ENCODE assay signal across 17 mouse cellular contexts in the genomic region with DNA sequence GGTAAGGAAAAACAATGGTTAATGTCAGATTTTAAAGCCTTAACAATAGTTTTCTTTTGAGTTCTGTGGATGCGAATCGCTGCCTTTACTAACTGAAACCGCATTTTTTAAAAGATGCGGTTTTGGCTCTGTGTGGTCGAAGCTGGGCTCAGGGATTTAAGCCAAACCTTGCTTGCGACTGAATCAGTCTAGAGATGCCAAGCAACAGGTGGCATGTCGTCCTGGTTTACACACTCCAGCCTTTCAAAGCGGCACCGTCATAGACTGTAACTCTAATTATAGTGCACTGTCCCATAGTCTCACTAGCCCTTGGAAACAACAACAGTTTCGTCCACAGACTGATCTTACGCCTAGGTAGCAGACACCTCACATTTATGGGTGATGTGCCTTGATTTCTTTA.
DNase-seq lines count a peak whose midpoint lies in the region; TF ChIP-seq lines count a peak whose summit lies in the region.
"Had no signal": no experiment of that assay in that cellular context is flagged by ENCODE, and none has a peak within 500 bp of the region (broad histone marks: within the 10 kb centered on the region; RNA-seq: fewer than 3 reads in every experiment).

No protein-coding gene starts in this region.

- no peak for TF ChIP-seq POLR2A in myocyte (IDR thresholded peaks at IDR 0.05; ENCODE audit: insufficient read length, low read depth)

- DNase-seq in cerebellum, postnatal 14 days = peak; percentile 20 to 37
- DNase-seq in cerebellum, adult 11-12 months = no peak
- DNase-seq in right cerebral cortex, postnatal 10 days (ENCODE audit: low spot score in 2 of 2) = peak; percentile 37 to 42
- no peak for DNase-seq in right cerebral cortex, adult 18-20 months
- no peak for DNase-seq in frontal cortex, postnatal 14 days (ENCODE audit: low spot score in 2 of 2)
- DNase-seq: adrenal gland, adult 8-10 months; adrenal gland, postnatal 14 days; adrenal gland, postnatal 36 days; cerebellum, adult 2 months; cerebellum, adult 9-10 months had no signal

- H3K4me3 ChIP-seq in myocyte = no peak overlapping the region
- H3K4me3 ChIP-seq: embryonic facial prominence, embryonic 10.5 days; embryonic facial prominence, embryonic 12.5 days; forebrain, embryonic 13.5 days had no signal

- no peaks in the 10 kb centered on the region for H3K27me3 ChIP-seq in myocyte (ENCODE audit: control insufficient read depth, insufficient read depth, insufficient read length)
- H3K27me3 ChIP-seq: CH12.LX; embryonic facial prominence, embryonic 12.5 days; forebrain, embryonic 13.5 days; Patski had no signal

- H3K4me2 ChIP-seq in myocyte (ENCODE audit: low read depth) = peak overlapping the region; percentile 54
- H3K4me2 ChIP-seq: embryonic facial prominence, embryonic 12.5 days; forebrain, embryonic 13.5 days had no signal

- H3ac ChIP-seq in myocyte (ENCODE audit: control insufficient read depth, insufficient read length) = no peak overlapping the region

- no peaks in the 10 kb centered on the region for H3K79me2 ChIP-seq in myocyte (ENCODE audit: control insufficient read depth, insufficient read depth)

- no peaks in the 10 kb centered on the region for H3K36me3 ChIP-seq in myocyte (ENCODE audit: control insufficient read depth, insufficient read depth)
- H3K36me3 ChIP-seq: embryonic facial prominence, embryonic 10.5 days; embryonic facial prominence, embryonic 12.5 days; G1E had no signal

TF ChIP-seq in myocyte, 11 proteins besides CTCF, POLR2A, EP300 and RAD21:
- TF ChIP-seq TCF12 (IDR thresholded peaks at IDR 0.05; ENCODE audit: insufficient read depth, poor library complexity, severe bottlenecking) (peak; percentile 34), CEBPB (IDR thresholded peaks at IDR 0.05; ENCODE audit: insufficient read depth, poor library complexity, severe bottlenecking) (no peak), SRF (IDR thresholded peaks at IDR 0.05; ENCODE audit: control insufficient read depth, insufficient read length, low read depth) (no peak), TCF3 (IDR thresholded peaks at IDR 0.05; ENCODE audit: insufficient read length, low read depth) (no peak), MYOG (IDR thresholded peaks at IDR 0.05; ENCODE audit: control insufficient read depth in 1 of 3, insufficient read depth in 1 of 3, insufficient read length in 2 of 3, low read depth in 2 of 3) (peak in 1 of 3 experiments; percentile 60), E2F4 (IDR thresholded peaks at IDR 0.05; ENCODE audit: insufficient read depth) (no peak), MYOD1 (IDR thresholded peaks at IDR 0.05; ENCODE audit: control insufficient read depth in 1 of 3, insufficient read length in 2 of 3, low read depth in 2 of 3) (peak; percentile 62 to 85 (median 81)), POLR2AphosphoS2 (IDR thresholded peaks at IDR 0.05; ENCODE audit: insufficient read length, low read depth) (no peak), MAX (IDR thresholded peaks at IDR 0.05; ENCODE audit: low read depth) (no peak), REST (IDR thresholded peaks at IDR 0.05; ENCODE audit: insufficient read depth, insufficient read length) (no peak), USF1 (IDR thresholded peaks at IDR 0.05; ENCODE audit: low read depth) (no peak)

Comparison
In these comparisons a context has a peak if more than half of its experiments do, and no peak if none do; other contexts are left out.
1. DNase-seq: peak in cerebellum, postnatal 14 days (2 of 2) and right cerebral cortex, postnatal 10 days (2 of 2); none in cerebellum, adult 11-12 months (single experiment), right cerebral cortex, adult 18-20 months (single experiment) and frontal cortex, postnatal 14 days (0 of 2).